Mouse (Mus musculus): ENCODE data around the gene Cnn1.

- TF ChIP-seq CTCF (IDR thresholded peaks at IDR 0.05) (no peak), EP300 (IDR thresholded peaks at IDR 0.05) (no peak)
Observed at GRCm38 (mm10) chr9:22055713-22056112, 43.3 kb upstream of the Cnn1 start.
